Mouse (Mus musculus) stomach, embryonic 16.5 days (tissue): Measurements from ENCODE around the gene Slx1b. TPM values are rescaled to one million over a fixed set of nuclear protein-coding genes. Genes with fewer than 3 reads are reported as not detected.

Source experiments
- ATAC-seq: fragments of 200-750 bp; cut with Nextera tagmentation; 2 replicates; pipeline ENCODE4 v1.8.0; 2017; ENCODE audit warnings: moderate number of reproducible peaks, moderate TSS enrichment; ENCODE audit not compliant: insufficient read depth, low FRiP score
- H3K27ac ChIP-seq: fragments of 300-500 bp; sonication (generic); 2 replicates; pipeline ENCODE4 v1.5.1; 2014; ENCODE audit warnings: low read length
- H3K27me3 ChIP-seq: fragments of 300-500 bp; sonication (generic); 2 replicates; pipeline ENCODE4 v1.6.1; 2014; ENCODE audit warnings: low read length, control low read depth, mixed read lengths; ENCODE audit not compliant: control insufficient read depth, insufficient read depth
- H3K36me3 ChIP-seq: fragments of 300-500 bp; sonication (generic); 2 replicates; pipeline ENCODE4 v1.6.1; 2014; ENCODE audit warnings: low read length; ENCODE audit not compliant: control insufficient read depth, insufficient read depth
- H3K4me1 ChIP-seq: fragments of 300-500 bp; sonication (generic); 2 replicates; pipeline ENCODE4 v1.6.1; 2014; ENCODE audit warnings: low read length, control low read depth, mixed read lengths; ENCODE audit not compliant: control insufficient read depth, insufficient read depth
- H3K4me2 ChIP-seq: fragments of 300-500 bp; sonication (generic); 2 replicates; pipeline ENCODE4 v1.6.1; 2014; ENCODE audit warnings: low read depth, low read length, mixed read lengths
- H3K4me3 ChIP-seq: fragments of 300-500 bp; sonication (generic); replicated peaks from 2 replicates; pipeline ENCODE4 v1.5.1; 2014; ENCODE audit warnings: mild to moderate bottlenecking, low read length
- H3K9ac ChIP-seq: fragments of 300-500 bp; sonication (generic); 2 replicates; pipeline ENCODE4 v1.6.1; 2014; ENCODE audit warnings: low read length
- H3K9me3 ChIP-seq: fragments of 300-500 bp; sonication (generic); replicated peaks from 2 replicates; pipeline ENCODE4 v1.6.1; 2016; ENCODE audit warnings: low read length, control low read depth; ENCODE audit not compliant: control insufficient read depth
- WGBS: fragments of 180-500 bp; shearing (Covaris S2); extraction: QIAGEN DNeasy Blood & Tissue Kit; methylation state at CpG from one replicate; pipeline ENCODE4 v1.1.7; 2014; 5-methylcytosine and 5-hydroxymethylcytosine counted together
- polyA plus RNA-seq: library from polyadenylated mRNA; unstranded; fragments of >200 nt; fragmentation: Nextera tagmentation; extraction: Ambion mirVana; gene quantifications from 2 replicates; pipeline ENCODE4 v1.2.1, GENCODE M21; 2015

Slx1b gene
- polyA plus RNA-seq, 1 experiment from 2014 or later = 9.5 TPM

DNA sequence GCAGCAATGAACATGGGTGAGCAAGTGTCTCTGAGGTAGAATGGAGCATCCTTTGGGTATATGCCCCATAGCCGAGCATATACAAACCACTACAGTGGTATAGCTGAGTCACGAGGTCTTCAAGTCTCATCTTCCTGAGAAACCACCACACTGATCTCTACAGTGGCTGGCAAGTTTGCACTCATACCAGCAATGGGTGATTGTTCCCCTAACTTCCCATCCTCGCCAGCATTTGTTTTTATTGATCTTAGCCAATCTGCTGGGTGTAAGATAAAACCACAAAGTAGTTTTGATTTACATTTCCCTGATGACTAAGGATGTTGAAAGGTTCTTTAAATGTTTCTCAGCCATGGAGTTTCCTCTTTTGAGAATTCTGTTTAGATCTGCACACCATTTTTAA, 29.5 kb upstream of the Slx1b start:
- no peaks in the 10 kb centered on the region for H3K27me3 ChIP-seq
- 61% methylated on average over 3 of the region's 3 CpGs for WGBS
- ATAC-seq = no peak
- H3K4me3 ChIP-seq = no peak overlapping the region
- H3K9ac ChIP-seq = no peak overlapping the region
- 0 out of 2 replicates have a peak, but pooled peaks cover 2% of the 10 kb centered on the region for H3K4me1 ChIP-seq
- no peak overlapping the region for H3K27ac ChIP-seq
- no peaks in the 10 kb centered on the region for H3K36me3 ChIP-seq
- no peak overlapping the region for H3K4me2 ChIP-seq
- no peaks in the 10 kb centered on the region for H3K9me3 ChIP-seq

DNA sequence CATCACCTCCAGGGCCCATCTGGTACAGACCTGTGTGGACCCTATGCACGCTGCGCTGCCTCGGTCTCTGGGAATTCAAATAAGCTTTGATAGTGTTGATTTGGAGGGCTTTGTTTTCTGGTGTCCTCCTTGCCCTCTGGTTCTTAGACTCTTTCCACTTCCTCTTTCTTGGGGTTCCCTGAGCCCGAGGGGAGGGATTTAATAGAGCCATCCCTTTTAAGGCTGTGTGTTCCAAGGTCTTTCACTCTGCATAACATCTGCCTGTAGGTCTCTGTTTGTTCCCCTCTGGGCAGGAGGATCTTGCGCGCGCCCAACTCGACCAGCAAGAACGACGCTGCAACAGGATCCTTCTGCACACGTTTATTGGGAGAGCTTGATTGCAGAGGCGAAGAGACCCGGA, 26.1 kb upstream of the Slx1b start:
- Histone ChIP-seq H3K9me3 (no peaks in the 10 kb centered on the region), H3K27me3 (no peaks in the 10 kb centered on the region), H3K9ac (no peak overlapping the region), H3K4me1 (0 out of 2 replicates have a peak, but pooled peaks cover 2% of the 10 kb centered on the region), H3K27ac (no peak overlapping the region), H3K36me3 (no peaks in the 10 kb centered on the region), H3K4me3 (no peak overlapping the region), H3K4me2 (no peak overlapping the region)
- ATAC-seq = no peak
- 89% methylated on average over 13 of the region's 13 CpGs for WGBS

- no peak for ATAC-seq
- Histone ChIP-seq H3K4me3 (no peak overlapping the region), H3K9ac (no peak overlapping the region), H3K27me3 (no peaks in the 10 kb centered on the region), H3K36me3 (no peaks in the 10 kb centered on the region), H3K9me3 (no peaks in the 10 kb centered on the region), H3K4me2 (no peak overlapping the region), H3K27ac (no peak overlapping the region), H3K4me1 (no peaks in the 10 kb centered on the region)
- WGBS = 91% methylated on average over 5 of the region's 5 CpGs
These were observed 23.3 kb upstream of the Slx1b start for GRCm38 (mm10) chr7:126718787-126719337.

DNA sequence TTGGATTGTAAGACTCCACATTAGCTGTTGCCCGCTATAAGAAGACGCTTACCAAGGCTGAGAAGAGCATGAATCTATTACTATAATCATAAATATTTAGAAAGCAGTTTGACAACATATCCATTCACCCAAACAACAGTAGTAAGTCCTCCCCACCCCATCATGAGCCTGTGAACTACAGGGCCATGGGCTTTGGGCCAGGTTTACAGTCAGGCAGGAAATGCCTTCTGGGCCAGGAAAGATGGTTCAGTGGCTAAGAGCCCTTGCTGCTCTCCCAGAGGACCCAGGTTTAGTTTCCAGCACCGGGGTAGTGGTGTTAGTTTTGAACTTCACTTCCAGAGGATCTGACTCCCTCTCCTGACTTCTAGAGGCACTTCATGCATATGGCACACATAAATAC, 22.0 kb upstream of the Slx1b start:
- ATAC-seq = no peak
- Histone ChIP-seq H3K4me2 (no peak overlapping the region), H3K36me3 (no peaks in the 10 kb centered on the region), H3K27me3 (no peaks in the 10 kb centered on the region), H3K27ac (no peak overlapping the region), H3K4me1 (no peaks in the 10 kb centered on the region), H3K4me3 (no peak overlapping the region), H3K9ac (no peak overlapping the region), H3K9me3 (no peaks in the 10 kb centered on the region)
- WGBS = 64% methylated on average over 3 of the region's 3 CpGs

DNA sequence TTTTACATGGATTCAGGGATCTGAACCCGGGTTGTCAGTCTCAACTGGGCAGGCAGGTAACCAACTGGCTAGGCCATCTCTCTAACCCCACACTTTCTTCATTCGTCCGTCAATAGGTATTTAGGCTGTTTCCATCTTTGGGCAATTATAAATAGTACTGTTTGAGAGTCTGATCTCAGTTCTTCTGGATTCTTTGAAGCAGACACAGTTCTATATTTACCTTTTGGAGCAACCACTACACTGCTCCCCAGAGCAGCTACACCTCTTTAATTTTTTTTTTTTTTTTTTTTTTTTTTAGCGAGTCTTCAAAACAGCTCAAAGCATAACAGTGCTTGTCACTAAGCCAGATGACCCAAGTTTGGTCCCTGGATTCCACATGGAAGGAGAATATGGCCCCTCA, 20.1 kb upstream of the Slx1b start:
- H3K9me3 ChIP-seq = no peaks in the 10 kb centered on the region
- no peaks in the 10 kb centered on the region for H3K36me3 ChIP-seq
- no peak overlapping the region for H3K4me2 ChIP-seq
- no peak overlapping the region for H3K4me3 ChIP-seq
- no peak overlapping the region for H3K27ac ChIP-seq
- no peaks in the 10 kb centered on the region for H3K4me1 ChIP-seq
- no peak for ATAC-seq
- 83% methylated on average over 4 of the region's 4 CpGs for WGBS
- H3K9ac ChIP-seq = no peak overlapping the region
- H3K27me3 ChIP-seq = no peaks in the 10 kb centered on the region

GRCm38 (mm10) chr7:126711910-126712309, 16.3 kb upstream of the Slx1b start:
- no peak overlapping the region for H3K27ac ChIP-seq
- no peaks in the 10 kb centered on the region for H3K36me3 ChIP-seq
- no peak overlapping the region for H3K4me2 ChIP-seq
- H3K4me1 ChIP-seq = no peaks in the 10 kb centered on the region
- no peak overlapping the region for H3K9ac ChIP-seq
- H3K9me3 ChIP-seq = 0 out of 2 replicates have a peak, but pooled peaks cover 3% of the 10 kb centered on the region
- whole genome bisulfite sequencing = 83% methylated on average over 3 of the region's 3 CpGs
- H3K27me3 ChIP-seq = no peaks in the 10 kb centered on the region
- H3K4me3 ChIP-seq = no peak overlapping the region
- no peak for ATAC-seq

DNA sequence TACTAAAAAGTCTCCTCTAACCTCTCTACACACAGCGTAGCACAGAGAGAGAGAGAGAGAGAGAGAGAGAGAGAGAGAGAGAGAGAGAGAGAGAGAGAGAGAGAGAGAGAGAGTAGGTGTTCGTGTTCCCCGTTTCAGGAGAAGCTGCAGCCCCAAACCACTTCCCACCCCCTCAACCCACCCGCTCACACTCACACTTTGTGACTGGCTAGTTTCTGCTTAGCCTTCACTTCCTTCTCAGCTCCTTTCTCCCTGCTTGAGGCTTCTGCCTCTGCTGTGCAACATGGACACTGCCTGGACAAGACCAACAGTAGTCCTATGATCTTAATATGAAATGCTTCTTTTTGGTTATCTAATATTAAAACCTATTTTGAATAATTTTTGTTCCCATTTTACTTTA, 14.7 kb upstream of the Slx1b start:
- Histone ChIP-seq H3K4me3 (no peak overlapping the region), H3K36me3 (no peaks in the 10 kb centered on the region), H3K27me3 (no peaks in the 10 kb centered on the region), H3K27ac (no peak overlapping the region), H3K4me1 (no peaks in the 10 kb centered on the region), H3K4me2 (no peak overlapping the region), H3K9me3 (0 out of 2 replicates have a peak, but pooled peaks cover 3% of the 10 kb centered on the region), H3K9ac (no peak overlapping the region)
- no peak for ATAC-seq
- WGBS = 69% methylated on average over 4 of the region's 4 CpGs

DNA sequence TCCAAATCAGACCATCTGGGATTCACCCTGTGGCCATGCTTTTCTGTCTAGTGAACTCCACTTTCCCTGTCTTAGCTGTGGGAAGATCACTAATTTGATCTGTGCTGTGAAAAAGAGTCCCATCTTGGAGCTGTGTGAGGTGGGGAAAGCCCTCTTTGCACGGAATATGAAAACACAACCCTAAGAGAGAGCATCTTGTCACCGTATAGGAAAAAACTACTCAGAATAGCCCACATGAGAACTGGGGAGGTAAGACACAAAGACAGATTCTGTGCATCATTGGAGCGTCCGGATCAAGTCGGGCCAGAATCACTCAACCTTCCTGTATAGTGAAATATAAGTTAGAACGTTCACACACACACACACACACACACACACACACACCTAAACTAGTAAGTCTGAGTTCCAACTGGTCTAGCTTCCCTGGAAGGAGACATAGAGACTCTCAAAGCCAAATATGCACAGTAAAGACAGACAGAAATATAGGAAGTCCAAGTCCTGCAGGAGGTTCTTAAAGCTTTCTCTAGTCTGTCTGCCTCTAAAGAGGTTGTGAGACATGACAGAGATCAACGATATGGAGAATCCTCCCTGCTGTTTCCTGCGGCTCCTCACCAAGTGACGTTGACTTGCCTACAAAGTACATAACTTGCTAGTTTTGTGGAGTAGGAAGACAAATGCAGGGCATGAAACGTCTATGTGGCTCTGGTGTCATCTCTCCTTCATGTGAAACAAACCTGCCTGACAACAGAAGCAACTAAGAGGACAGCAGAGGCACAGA, 12.8 kb upstream of the Slx1b start:
- no peak overlapping the region for H3K9ac ChIP-seq
- H3K27me3 ChIP-seq = peaks cover under 1% of the 10 kb centered on the region; the same call in 1 of the 2 replicates
- no peaks in the 10 kb centered on the region for H3K36me3 ChIP-seq
- H3K4me1 ChIP-seq = peaks cover 11% of the 10 kb centered on the region
- no peak for ATAC-seq
- H3K9me3 ChIP-seq = 0 out of 2 replicates have a peak, but pooled peaks cover 3% of the 10 kb centered on the region
- WGBS = 79% methylated on average over 10 of the region's 10 CpGs
- H3K4me2 ChIP-seq = no peak overlapping the region
- no peak overlapping the region for H3K4me3 ChIP-seq
- H3K27ac ChIP-seq = no peak overlapping the region

DNA sequence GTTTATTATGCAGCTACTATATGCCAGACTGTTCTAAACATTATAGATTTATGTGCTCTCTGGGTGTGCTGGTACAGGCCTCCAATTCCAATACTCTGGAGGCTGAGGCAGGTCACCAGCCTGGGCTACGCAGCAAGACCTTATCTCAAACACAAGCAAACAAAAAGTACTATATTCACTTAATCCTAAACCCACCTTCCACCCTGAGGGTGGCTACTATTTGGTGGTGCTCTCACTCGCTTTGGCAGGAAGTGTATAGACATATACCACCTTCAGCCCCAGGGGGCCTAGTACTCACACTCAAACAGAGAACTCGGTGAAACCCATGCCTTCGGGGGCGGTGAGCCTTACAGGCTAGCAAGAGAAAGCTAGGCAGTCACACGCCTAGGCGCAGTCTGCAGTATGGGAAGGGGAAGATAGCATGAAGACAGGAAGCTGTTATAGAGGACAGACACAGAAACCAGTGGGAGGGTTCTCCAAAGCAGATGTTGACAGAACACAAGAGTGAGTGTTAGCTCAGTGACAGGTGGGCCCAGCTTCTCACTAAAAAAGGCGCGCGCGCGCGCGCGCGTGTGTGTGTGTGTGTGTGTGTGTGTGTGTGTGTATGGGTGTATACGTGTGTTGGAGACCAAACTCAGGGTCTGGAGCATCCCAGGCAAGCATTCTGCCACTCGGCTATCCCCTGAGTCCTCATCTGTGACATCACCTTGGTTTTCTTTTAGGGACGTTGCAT, 12.0 kb upstream of the Slx1b start, which contains the start of gene Coro1a:
Gene Coro1a, minus strand, starts transcription at position 346 of the 733 bp plus-strand sequence.
- Histone ChIP-seq H3K4me1 (peaks cover 11% of the 10 kb centered on the region), H3K27ac (no peak within 1 kb of the TSS), H3K36me3 (no peaks in the 10 kb centered on the region), H3K27me3 (peaks cover 7% of the 10 kb centered on the region; the same call in 1 of the 2 replicates), H3K9me3 (0 out of 2 replicates have a peak, but pooled peaks cover 3% of the 10 kb centered on the region), H3K4me2 (no peak within 1 kb of the TSS), H3K4me3 (no peak within 1 kb of the TSS), H3K9ac (no peak within 1 kb of the TSS)
- no peak for ATAC-seq
- 79% methylated on average over 19 of the region's 19 CpGs for WGBS
